Mouse (Mus musculus) stomach, postnatal 0 days (tissue): ENCODE data around the gene Tmtc4.

Experiments
- CTCF ChIP-seq: IDR thresholded peaks from 2 replicates; pipeline ENCODE4 v1.5.1; 2016; ENCODE audit warnings: antibody characterized with exemption, low read depth, mild to moderate bottlenecking, moderate library complexity
- EP300 ChIP-seq: optimal IDR thresholded peaks from 2 replicates; pipeline ENCODE3; 2016; ENCODE audit warnings: antibody characterized with exemption

- TF ChIP-seq EP300 (no peak), CTCF (no peak)
Observed at GRCm38 (mm10) chr14:122943475-122943853, 40.4 kb downstream of the Tmtc4 start.
